Mouse (Mus musculus) heart, embryonic 12.5 days (tissue): ENCODE data around the gene Adamts18. TPM values are rescaled to one million over a fixed set of nuclear protein-coding genes. Genes with fewer than 3 reads are reported as not detected.

Experiments used
- ATAC-seq: fragments of 200-750 bp; cut with Nextera tagmentation; 2 replicates; pipeline ENCODE4 v1.8.0; 2017; ENCODE audit warnings: moderate TSS enrichment, moderate library complexity; ENCODE audit not compliant: insufficient number of reproducible peaks, low FRiP score
- H3K27ac ChIP-seq: fragments of 300-500 bp; sonication (generic); 2 replicates; pipeline ENCODE4 v1.5.1; 2016; ENCODE audit warnings: mild to moderate bottlenecking, moderate library complexity; ENCODE audit not compliant: poor library complexity, severe bottlenecking
- H3K27me3 ChIP-seq: fragments of 300-500 bp; sonication (generic); replicated peaks from 2 replicates; pipeline ENCODE4 v1.6.1; 2016; ENCODE audit warnings: mild to moderate bottlenecking, moderate library complexity
- H3K36me3 ChIP-seq: fragments of 300-500 bp; sonication (generic); 2 replicates; pipeline ENCODE4 v1.6.1; 2016; ENCODE audit warnings: mild to moderate bottlenecking, moderate library complexity
- H3K4me1 ChIP-seq: fragments of 300-500 bp; sonication (generic); replicated peaks from 2 replicates; pipeline ENCODE4 v1.6.1; 2016; ENCODE audit warnings: mild to moderate bottlenecking
- H3K4me2 ChIP-seq: fragments of 300-500 bp; sonication (generic); 2 replicates; pipeline ENCODE4 v1.6.1; 2016; ENCODE audit warnings: mild to moderate bottlenecking, moderate library complexity
- H3K4me3 ChIP-seq: fragments of 300-500 bp; sonication (generic); 2 replicates; pipeline ENCODE4 v1.5.1; 2016; ENCODE audit warnings: mild to moderate bottlenecking
- H3K9ac ChIP-seq: fragments of 300-500 bp; sonication (generic); 2 replicates; pipeline ENCODE4 v1.6.1; 2016; ENCODE audit warnings: mild to moderate bottlenecking, moderate library complexity
- H3K9me3 ChIP-seq: fragments of 300-500 bp; sonication (generic); replicated peaks from 2 replicates; pipeline ENCODE4 v1.6.1; 2016; ENCODE audit warnings: mild to moderate bottlenecking, moderate library complexity
- WGBS: fragments of 180-500 bp; shearing (Covaris S2); methylation state at CpG from one replicate; pipeline ENCODE4 v1.1.7; 2016; 5-methylcytosine and 5-hydroxymethylcytosine counted together
- polyA plus RNA-seq: library from polyadenylated mRNA; unstranded; fragments of >200 nt; fragmentation: Nextera tagmentation; extraction: Ambion mirVana; gene quantifications from 2 replicates; pipeline ENCODE4 v1.2.1, GENCODE M21; 2016

Gene Adamts18
- 0.50 and 0.89 TPM in 2 replicates for polyA plus RNA-seq

DNA sequence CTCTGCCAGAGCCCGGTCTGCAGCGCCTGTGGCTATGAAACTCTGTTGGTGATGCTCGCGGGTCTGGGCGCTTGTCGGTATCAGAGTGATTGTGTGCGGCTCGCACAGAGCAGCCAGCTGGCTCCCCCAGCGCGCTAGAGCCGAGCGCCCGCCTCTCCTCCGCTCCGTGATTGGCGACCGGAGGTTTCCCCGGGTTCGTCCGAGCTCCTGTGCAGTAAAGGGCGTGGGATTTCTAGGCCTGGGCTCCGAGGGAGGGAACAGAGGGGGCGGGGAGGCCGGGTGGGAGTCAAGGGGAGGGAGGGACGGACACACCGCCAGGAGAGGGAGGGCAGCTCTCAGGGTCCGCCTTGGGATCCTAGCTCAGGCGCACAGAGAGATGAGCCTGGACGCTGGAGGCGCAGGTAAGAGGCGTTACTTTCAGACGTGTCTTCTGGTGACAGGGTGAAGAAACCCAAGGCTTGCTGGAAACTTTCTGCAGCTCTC is at the start of gene Adamts18:
Adamts18 (minus strand) TSS at position 86 of the 483 bp plus-strand sequence.
- peak; percentile 59 for ATAC-seq
- Histone ChIP-seq H3K27ac (no peak within 1 kb of the TSS), H3K4me3 (peak within 1 kb of the TSS; percentile 58), H3K36me3 (no peaks in the 10 kb centered on the region), H3K9me3 (peaks cover 3% of the 10 kb centered on the region; the same call in 1 of the 2 replicates), H3K4me1 (peaks cover 12% of the 10 kb centered on the region), H3K9ac (peak within 1 kb of the TSS; percentile 63), H3K27me3 (peaks cover 52% of the 10 kb centered on the region), H3K4me2 (peak within 1 kb of the TSS; percentile 99)
- WGBS: under 1% methylated on average over 32 of the region's 32 CpGs

- Histone ChIP-seq H3K4me1 (no peaks in the 10 kb centered on the region), H3K4me3 (no peak overlapping the region), H3K36me3 (no peaks in the 10 kb centered on the region), H3K9ac (no peak overlapping the region), H3K9me3 (no peaks in the 10 kb centered on the region), H3K4me2 (no peak overlapping the region), H3K27ac (no peak overlapping the region), H3K27me3 (no peaks in the 10 kb centered on the region)
- ATAC-seq: no peak
- WGBS: 63% methylated on average over 1 of the region's 1 CpGs
Observed at GRCm38 (mm10) chr8:113896446-113896845, 47.9 kb upstream of the Adamts18 start.

DNA sequence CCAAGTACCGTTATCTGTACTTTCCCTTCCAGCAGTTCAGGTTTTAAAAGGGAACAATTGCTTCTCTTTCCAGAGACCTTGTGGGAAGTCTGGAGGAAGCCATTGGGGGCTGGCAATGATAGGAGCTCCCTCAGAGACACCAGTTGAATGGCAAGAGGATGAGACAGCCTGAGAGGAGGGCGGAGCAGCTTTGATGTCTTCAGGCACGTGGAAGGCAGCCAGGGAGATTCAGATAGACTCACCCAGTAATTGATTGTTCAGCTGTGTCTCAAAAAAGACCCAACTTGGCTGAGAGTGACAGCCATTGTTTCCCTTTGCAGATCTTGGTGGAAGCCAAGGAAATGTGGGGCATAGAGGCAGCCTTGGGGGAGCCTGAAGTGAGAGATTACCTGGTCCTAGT is 42.8 kb upstream of the Adamts18 start:
- H3K27ac ChIP-seq: no peak overlapping the region
- no peak overlapping the region for H3K4me3 ChIP-seq
- H3K4me2 ChIP-seq: no peak overlapping the region
- no peak for ATAC-seq
- no peaks in the 10 kb centered on the region for H3K36me3 ChIP-seq
- no peaks in the 10 kb centered on the region for H3K4me1 ChIP-seq
- no peaks in the 10 kb centered on the region for H3K9me3 ChIP-seq
- H3K27me3 ChIP-seq: no peaks in the 10 kb centered on the region
- no peak overlapping the region for H3K9ac ChIP-seq
- WGBS: 41% methylated on average over 3 of the region's 3 CpGs

- ATAC-seq: no peak
- WGBS: 84% methylated on average over 3 of the region's 3 CpGs
- Histone ChIP-seq H3K4me3 (no peak overlapping the region), H3K4me2 (no peak overlapping the region), H3K27me3 (no peaks in the 10 kb centered on the region; the same call in 1 of the 2 replicates), H3K9ac (no peak overlapping the region), H3K27ac (no peak overlapping the region), H3K4me1 (no peaks in the 10 kb centered on the region), H3K36me3 (no peaks in the 10 kb centered on the region), H3K9me3 (no peaks in the 10 kb centered on the region)
Observed at GRCm38 (mm10) chr8:113886509-113886908, 38.0 kb upstream of the Adamts18 start.

- WGBS: 47% methylated on average over 2 of the region's 2 CpGs
- H3K36me3 ChIP-seq: no peaks in the 10 kb centered on the region
- H3K4me1 ChIP-seq: no peaks in the 10 kb centered on the region
- H3K27me3 ChIP-seq: no peaks in the 10 kb centered on the region; the same call in 1 of the 2 replicates
- ATAC-seq: no peak
- no peaks in the 10 kb centered on the region for H3K9me3 ChIP-seq
- no peak overlapping the region for H3K4me3 ChIP-seq
- no peak overlapping the region for H3K27ac ChIP-seq
- H3K4me2 ChIP-seq: no peak overlapping the region
- no peak overlapping the region for H3K9ac ChIP-seq
Observed at GRCm38 (mm10) chr8:113885101-113885500, 36.6 kb upstream of the Adamts18 start.

DNA sequence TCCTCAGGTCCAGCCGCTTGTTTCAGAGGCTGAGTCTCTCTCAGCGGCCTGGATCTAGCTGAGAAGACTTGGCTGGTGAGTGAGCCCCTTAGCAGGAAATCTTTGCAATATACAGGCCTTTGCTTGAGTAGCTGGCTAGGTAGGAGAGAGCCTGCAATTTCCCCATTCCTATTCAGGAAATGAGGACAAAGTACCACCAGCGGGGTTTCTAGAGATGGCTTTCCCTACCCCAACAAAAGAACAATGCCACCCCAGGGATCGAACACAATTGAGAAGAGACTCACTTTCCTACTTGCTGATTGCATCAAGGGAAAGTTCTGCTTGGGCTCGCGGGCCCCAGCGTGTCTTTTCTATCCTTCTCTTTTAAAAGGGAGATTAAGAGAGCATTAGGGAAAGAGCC is 35.5 kb upstream of the Adamts18 start:
- 34% methylated on average over 7 of the region's 7 CpGs for WGBS

GRCm38 (mm10) chr8:113882558-113882957 is 34.0 kb upstream of the Adamts18 start:
- Histone ChIP-seq H3K4me3 (no peak overlapping the region), H3K4me2 (no peak overlapping the region), H3K27ac (no peak overlapping the region), H3K9ac (no peak overlapping the region), H3K9me3 (no peaks in the 10 kb centered on the region), H3K27me3 (no peaks in the 10 kb centered on the region; the same call in 1 of the 2 replicates), H3K4me1 (no peaks in the 10 kb centered on the region), H3K36me3 (no peaks in the 10 kb centered on the region)
- no peak for ATAC-seq
- 49% methylated on average over 2 of the region's 2 CpGs for WGBS

More for the DNA sequence above, 35.5 kb upstream of the Adamts18 start:
- H3K4me3 ChIP-seq: no peak overlapping the region
- H3K27me3 ChIP-seq: no peaks in the 10 kb centered on the region; the same call in 1 of the 2 replicates
- H3K9ac ChIP-seq: no peak overlapping the region
- no peaks in the 10 kb centered on the region for H3K36me3 ChIP-seq
- H3K4me1 ChIP-seq: no peaks in the 10 kb centered on the region
- no peak overlapping the region for H3K4me2 ChIP-seq
- ATAC-seq: no peak
- H3K27ac ChIP-seq: no peak overlapping the region
- H3K9me3 ChIP-seq: no peaks in the 10 kb centered on the region

- WGBS: 44% methylated on average over 3 of the region's 3 CpGs
- no peak for ATAC-seq
- Histone ChIP-seq H3K4me1 (no peaks in the 10 kb centered on the region), H3K9ac (no peak overlapping the region), H3K27ac (no peak overlapping the region), H3K9me3 (no peaks in the 10 kb centered on the region), H3K4me3 (no peak overlapping the region), H3K27me3 (no peaks in the 10 kb centered on the region; the same call in 1 of the 2 replicates), H3K36me3 (no peaks in the 10 kb centered on the region), H3K4me2 (no peak overlapping the region)
Observed at GRCm38 (mm10) chr8:113878411-113879006, 30.0 kb upstream of the Adamts18 start.

- H3K27me3 ChIP-seq: no peaks in the 10 kb centered on the region
- no peaks in the 10 kb centered on the region for H3K36me3 ChIP-seq
- H3K9ac ChIP-seq: no peak overlapping the region
- H3K9me3 ChIP-seq: no peaks in the 10 kb centered on the region
- H3K4me1 ChIP-seq: no peaks in the 10 kb centered on the region
- no peak overlapping the region for H3K27ac ChIP-seq
- ATAC-seq: no peak
- H3K4me3 ChIP-seq: no peak overlapping the region
- 72% methylated on average over 12 of the region's 12 CpGs for WGBS
- no peak overlapping the region for H3K4me2 ChIP-seq
Observed at GRCm38 (mm10) chr8:113873446-113874120, 25.0 kb upstream of the Adamts18 start.

DNA sequence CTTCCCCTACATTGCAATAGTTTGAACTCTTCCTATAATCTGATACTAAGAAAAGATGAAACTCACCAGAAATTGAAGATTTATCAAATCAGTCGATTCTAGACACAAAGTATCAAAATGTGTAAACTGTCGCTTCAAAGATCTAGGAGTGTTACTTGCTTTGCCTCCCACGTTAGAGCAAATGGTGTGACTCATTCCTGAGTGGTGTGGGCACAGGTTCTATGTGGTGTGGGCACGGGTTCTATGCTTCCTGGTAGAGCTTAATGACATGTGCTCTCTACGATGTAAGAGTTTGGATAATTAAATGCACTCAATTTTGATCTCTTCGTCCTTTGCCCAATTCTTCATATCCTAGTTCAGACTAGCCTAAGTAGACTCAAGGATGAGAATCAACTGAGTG is 23.9 kb upstream of the Adamts18 start:
- H3K36me3 ChIP-seq: no peaks in the 10 kb centered on the region
- no peaks in the 10 kb centered on the region for H3K4me1 ChIP-seq
- no peak overlapping the region for H3K27ac ChIP-seq
- H3K4me2 ChIP-seq: no peak overlapping the region
- H3K4me3 ChIP-seq: no peak overlapping the region
- ATAC-seq: no peak
- no peak overlapping the region for H3K9ac ChIP-seq
- H3K9me3 ChIP-seq: no peaks in the 10 kb centered on the region
- 82% methylated on average over 6 of the region's 6 CpGs for WGBS
- no peaks in the 10 kb centered on the region for H3K27me3 ChIP-seq

- ATAC-seq: no peak
- H3K9ac ChIP-seq: no peak overlapping the region
- H3K9me3 ChIP-seq: no peaks in the 10 kb centered on the region
- H3K27ac ChIP-seq: no peak overlapping the region
- H3K4me2 ChIP-seq: no peak overlapping the region
- H3K27me3 ChIP-seq: no peaks in the 10 kb centered on the region
- WGBS: 68% methylated on average over 4 of the region's 4 CpGs
- no peak overlapping the region for H3K4me3 ChIP-seq
- H3K4me1 ChIP-seq: no peaks in the 10 kb centered on the region
- H3K36me3 ChIP-seq: no peaks in the 10 kb centered on the region
Observed at GRCm38 (mm10) chr8:113866530-113866929, 18.0 kb upstream of the Adamts18 start.
